Mouse (Mus musculus) liver, embryonic 12.5 days (tissue): ENCODE results near the gene Cldn14. TPM values are rescaled to one million over a fixed set of nuclear protein-coding genes. Genes with fewer than 3 reads are reported as not detected.
"Not testable (repeated sequence)": the region's sequence is repeated elsewhere in the genome, so short reads cannot be mapped to it uniquely, and the experiment has no call there.

ENCODE experiments used
- ATAC-seq: fragments of 200-750 bp; cut with Nextera tagmentation; 2 replicates; pipeline ENCODE4 v1.8.0; 2017; ENCODE audit warnings: moderate number of reproducible peaks, mild to moderate bottlenecking, moderate library complexity
- H3K27ac ChIP-seq: fragments of 300-500 bp; sonication (generic); 2 replicates; pipeline ENCODE4 v1.5.1; 2016; ENCODE audit warnings: mild to moderate bottlenecking
- H3K27me3 ChIP-seq: fragments of 300-500 bp; sonication (generic); replicated peaks from 2 replicates; pipeline ENCODE4 v1.6.1; 2016; ENCODE audit warnings: mild to moderate bottlenecking, moderate library complexity
- H3K36me3 ChIP-seq: fragments of 300-500 bp; sonication (generic); 2 replicates; pipeline ENCODE4 v1.6.1; 2016; ENCODE audit warnings: mild to moderate bottlenecking, moderate library complexity
- H3K4me1 ChIP-seq: fragments of 300-500 bp; sonication (generic); 2 replicates; pipeline ENCODE4 v1.6.1; 2016
- H3K4me2 ChIP-seq: fragments of 300-500 bp; sonication (generic); 2 replicates; pipeline ENCODE4 v1.6.1; 2016; ENCODE audit warnings: mild to moderate bottlenecking, moderate library complexity
- H3K4me3 ChIP-seq: fragments of 300-500 bp; sonication (generic); 2 replicates; pipeline ENCODE4 v1.5.1; 2016; ENCODE audit warnings: mild to moderate bottlenecking, moderate library complexity
- H3K9ac ChIP-seq: fragments of 300-500 bp; sonication (generic); 2 replicates; pipeline ENCODE4 v1.6.1; 2016; ENCODE audit warnings: mild to moderate bottlenecking, moderate library complexity
- H3K9me3 ChIP-seq: fragments of 300-500 bp; sonication (generic); replicated peaks from 2 replicates; pipeline ENCODE4 v1.6.1; 2016; ENCODE audit warnings: mild to moderate bottlenecking, moderate library complexity
- WGBS: fragments of 180-500 bp; shearing (Covaris S2); methylation state at CpG from one replicate; pipeline ENCODE4 v1.1.7; 2016; ENCODE audit not compliant: insufficient replicate concordance; 5-methylcytosine and 5-hydroxymethylcytosine counted together
- polyA plus RNA-seq: library from polyadenylated mRNA; unstranded; fragments of >200 nt; fragmentation: Nextera tagmentation; extraction: Ambion mirVana; gene quantifications from 2 replicates; pipeline ENCODE4 v1.2.1, GENCODE M21; 2016

Cldn14 gene
- polyA plus RNA-seq, 1 experiment from 2014 or later, result 0.19 TPM

GRCm38 (mm10) chr16:94032270-94032669 is 23.6 kb upstream of the Cldn14 start:
- Histone ChIP-seq H3K9ac (no peak overlapping the region), H3K4me2 (no peak overlapping the region), H3K4me1 (peaks cover 3% of the 10 kb centered on the region; the same call in 1 of the 2 replicates), H3K4me3 (no peak overlapping the region), H3K27ac (no peak overlapping the region), H3K27me3 (peaks cover 12% of the 10 kb centered on the region; the same call in 1 of the 2 replicates), H3K9me3 (no peaks in the 10 kb centered on the region), H3K36me3 (no peaks in the 10 kb centered on the region)
- no peak for ATAC-seq
- WGBS, result 43% methylated on average over 5 of the region's 5 CpGs

GRCm38 (mm10) chr16:94023352-94024280 is 15.0 kb upstream of the Cldn14 start:
- Histone ChIP-seq H3K27me3 (peaks cover 2% of the 10 kb centered on the region; the same call in 1 of the 2 replicates), H3K4me2 (no peak overlapping the region), H3K27ac (no peak overlapping the region), H3K4me3 (no peak overlapping the region), H3K4me1 (no peaks in the 10 kb centered on the region), H3K36me3 (no peaks in the 10 kb centered on the region), H3K9ac (no peak overlapping the region), H3K9me3 (peaks cover 8% of the 10 kb centered on the region; the same call in 1 of the 2 replicates)
- no peak for ATAC-seq
- WGBS, result 63% methylated on average over 28 of the region's 28 CpGs

GRCm38 (mm10) chr16:94019725-94020124 is 11.1 kb upstream of the Cldn14 start:
- H3K9ac ChIP-seq, H3K4me1 ChIP-seq, H3K4me2 ChIP-seq, H3K27ac ChIP-seq, H3K9me3 ChIP-seq, ATAC-seq, H3K36me3 ChIP-seq, H3K4me3 ChIP-seq, H3K27me3 ChIP-seq: not testable (repeated sequence)
- WGBS, result 55% methylated on average over 8 of the region's 8 CpGs

GRCm38 (mm10) chr16:94017953-94018352 is 9.3 kb upstream of the Cldn14 start:
- Histone ChIP-seq H3K4me3 (no peak overlapping the region), H3K4me1 (peaks cover 7% of the 10 kb centered on the region), H3K27me3 (no peaks in the 10 kb centered on the region), H3K36me3 (no peaks in the 10 kb centered on the region), H3K27ac (no peak overlapping the region), H3K9ac (no peak overlapping the region), H3K4me2 (no peak overlapping the region), H3K9me3 (no peaks in the 10 kb centered on the region)
- WGBS, result 49% methylated on average over 4 of the region's 4 CpGs
- ATAC-seq, result no peak

- no peak for ATAC-seq
- Histone ChIP-seq H3K4me3 (no peak overlapping the region), H3K27ac (no peak overlapping the region), H3K27me3 (peaks cover 7% of the 10 kb centered on the region; the same call in 1 of the 2 replicates), H3K4me2 (no peak overlapping the region), H3K36me3 (no peaks in the 10 kb centered on the region), H3K9me3 (no peaks in the 10 kb centered on the region), H3K9ac (no peak overlapping the region), H3K4me1 (peaks cover 9% of the 10 kb centered on the region)
- 60% methylated on average over 5 of the region's 5 CpGs for WGBS
Measured at GRCm38 (mm10) chr16:94014489-94015096, 6.0 kb upstream of the Cldn14 start.

- not testable (repeated sequence) for H3K9me3 ChIP-seq, H3K9ac ChIP-seq, H3K4me1 ChIP-seq, H3K36me3 ChIP-seq, H3K27ac ChIP-seq, H3K4me2 ChIP-seq, H3K27me3 ChIP-seq, H3K4me3 ChIP-seq
- WGBS, result 75% methylated on average over 8 of the region's 8 CpGs
- peak; percentile 24; the same call in 1 of the 2 replicates for ATAC-seq
Measured at GRCm38 (mm10) chr16:94013328-94014086, 4.9 kb upstream of the Cldn14 start.

GRCm38 (mm10) chr16:94011224-94011623 is 2.6 kb upstream of the Cldn14 start:
- no peak overlapping the region for H3K27ac ChIP-seq
- H3K9ac ChIP-seq, result no peak overlapping the region
- 8% methylated on average over 5 of the region's 5 CpGs for WGBS
- H3K27me3 ChIP-seq, result peaks cover 14% of the 10 kb centered on the region; the same call in 1 of the 2 replicates
- no peaks in the 10 kb centered on the region for H3K9me3 ChIP-seq
- H3K4me2 ChIP-seq, result no peak overlapping the region
- ATAC-seq, result no peak
- peaks cover 13% of the 10 kb centered on the region for H3K4me1 ChIP-seq
- no peaks in the 10 kb centered on the region for H3K36me3 ChIP-seq
- H3K4me3 ChIP-seq, result no peak overlapping the region

- no peak overlapping the region for H3K4me2 ChIP-seq
- H3K27me3 ChIP-seq, result peaks cover 15% of the 10 kb centered on the region; the same call in 1 of the 2 replicates
- H3K27ac ChIP-seq, result no peak overlapping the region
- 73% methylated on average over 3 of the region's 3 CpGs for WGBS
- H3K9ac ChIP-seq, result no peak overlapping the region
- peaks cover 13% of the 10 kb centered on the region for H3K4me1 ChIP-seq
- ATAC-seq, result no peak
- no peaks in the 10 kb centered on the region for H3K36me3 ChIP-seq
- H3K9me3 ChIP-seq, result no peaks in the 10 kb centered on the region
- no peak overlapping the region for H3K4me3 ChIP-seq
Measured at GRCm38 (mm10) chr16:94010633-94011032, 2.0 kb upstream of the Cldn14 start.

- H3K4me2 ChIP-seq, result no peak overlapping the region
- no peaks in the 10 kb centered on the region for H3K36me3 ChIP-seq
- ATAC-seq, result no peak
- peaks cover 13% of the 10 kb centered on the region for H3K4me1 ChIP-seq
- H3K4me3 ChIP-seq, result no peak overlapping the region
- H3K27ac ChIP-seq, result no peak overlapping the region
- WGBS, result 54% methylated on average over 5 of the region's 5 CpGs
- no peak overlapping the region for H3K9ac ChIP-seq
- H3K27me3 ChIP-seq, result peaks cover 15% of the 10 kb centered on the region; the same call in 1 of the 2 replicates
- no peaks in the 10 kb centered on the region for H3K9me3 ChIP-seq
Measured at GRCm38 (mm10) chr16:94010156-94010555, 1.5 kb upstream of the Cldn14 start.

- H3K4me2 ChIP-seq, result no peak overlapping the region
- no peak overlapping the region for H3K4me3 ChIP-seq
- 47% methylated on average over 5 of the region's 5 CpGs for WGBS
- H3K27ac ChIP-seq, result no peak overlapping the region
- no peak overlapping the region for H3K9ac ChIP-seq
- peaks cover 15% of the 10 kb centered on the region; the same call in 1 of the 2 replicates for H3K27me3 ChIP-seq
- H3K36me3 ChIP-seq, result no peaks in the 10 kb centered on the region
- no peaks in the 10 kb centered on the region for H3K9me3 ChIP-seq
- ATAC-seq, result no peak
- peaks cover 13% of the 10 kb centered on the region for H3K4me1 ChIP-seq
Measured at GRCm38 (mm10) chr16:94009356-94009755, 719 bp upstream of the Cldn14 start.

- Histone ChIP-seq H3K4me1 (0 out of 2 replicates have a peak, but pooled peaks cover 4% of the 10 kb centered on the region), H3K4me2 (no peak overlapping the region), H3K9ac (no peak overlapping the region), H3K9me3 (no peaks in the 10 kb centered on the region), H3K4me3 (no peak overlapping the region), H3K27me3 (peaks cover 14% of the 10 kb centered on the region; the same call in 1 of the 2 replicates), H3K36me3 (no peaks in the 10 kb centered on the region), H3K27ac (no peak overlapping the region)
- no peak for ATAC-seq
- 52% methylated on average over 23 of the region's 23 CpGs for WGBS
Measured at GRCm38 (mm10) chr16:94006706-94007665, 1.7 kb downstream of the Cldn14 start.
